Mouse (Mus musculus): ENCODE data around the gene Fam83f.

DNA sequence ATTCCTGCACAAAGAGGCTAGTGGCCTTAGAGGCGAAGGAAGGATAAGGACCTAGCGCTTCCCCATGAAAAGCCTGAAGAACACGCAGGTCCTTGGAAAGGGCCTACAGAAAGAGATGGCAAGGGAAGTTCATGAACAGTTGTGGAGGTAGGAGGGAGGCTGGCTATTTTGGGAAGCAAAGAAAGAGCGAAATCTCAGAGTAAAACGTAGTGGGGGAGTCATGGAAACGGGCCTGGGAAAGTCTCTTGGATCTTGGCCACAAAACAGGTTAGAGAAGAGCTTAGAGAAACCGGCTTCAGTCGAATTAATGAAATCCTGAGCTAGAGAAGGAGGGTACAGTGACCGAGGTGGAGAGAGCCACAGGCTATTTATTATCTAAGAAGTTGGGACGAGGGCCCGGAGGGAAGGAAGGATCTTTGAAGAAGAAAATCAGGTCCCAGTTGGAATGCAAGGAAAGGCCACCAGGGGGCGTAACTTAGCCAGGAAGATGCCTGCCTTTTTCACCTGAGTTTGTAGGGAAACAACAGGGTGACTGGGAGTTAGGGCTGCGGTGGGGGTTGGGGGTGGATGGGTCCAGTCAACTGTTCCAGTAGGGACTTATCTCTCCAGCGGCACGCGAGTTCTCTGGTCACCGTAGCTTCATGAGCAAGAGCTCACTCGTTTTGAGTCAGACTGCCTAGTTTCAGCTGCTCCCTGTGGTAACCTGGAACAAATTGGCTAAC lies 34.3 kb downstream of the Fam83f start:
- TF ChIP-seq POLR2A (IDR thresholded peaks at IDR 0.05; ENCODE audit: borderline replicate concordance, insufficient read depth, low read length) (no peak), CTCF (IDR thresholded peaks at IDR 0.05; ENCODE audit: borderline replicate concordance, insufficient read depth, low read depth, low read length) (peak; percentile 89)
